ENCODE assay signal across 7 mouse cellular contexts in genomic region chr8:105264024-105264982, GRCm38 (mm10). TPM values are rescaled to one million over a fixed set of nuclear protein-coding genes. Genes with fewer than 3 reads are reported as not detected.
DNase-seq lines count a peak whose midpoint lies in the region; ATAC-seq and TF ChIP-seq lines count a peak whose summit lies in the region.

Gene Tradd, minus strand, starts transcription at chr8:105264609.
Gene Fbxl8, plus strand, starts transcription at chr8:105264648.

- H3K4me1 ChIP-seq in forebrain, postnatal 0 days (ENCODE audit: insufficient read depth) = peaks cover under 1% of the 10 kb centered on the region; the same call in 1 of the 2 replicates
- peaks cover 13% of the 10 kb centered on the region for H3K4me1 ChIP-seq in hindbrain, embryonic 14.5 days (replicated peaks; ENCODE audit: control insufficient read depth, insufficient read depth, low read length)
- H3K4me1 ChIP-seq in liver, adult 2 months (ENCODE audit: control insufficient read depth, insufficient read depth, low read length) = peaks cover 16% of the 10 kb centered on the region; the same call in 1 of the 2 replicates

- H3K36me3 ChIP-seq in forebrain, postnatal 0 days (ENCODE audit: insufficient read depth) = no peaks in the 10 kb centered on the region
- H3K36me3 ChIP-seq in hindbrain, embryonic 14.5 days (replicated peaks; ENCODE audit: control insufficient read depth, insufficient read depth) = no peaks in the 10 kb centered on the region
- no peaks in the 10 kb centered on the region for H3K36me3 ChIP-seq in liver, adult 2 months (ENCODE audit: control insufficient read depth, insufficient read depth, low read length)

- peaks cover 14% of the 10 kb centered on the region for H3K79me2 ChIP-seq in liver, adult 2 months (ENCODE audit: control insufficient read depth, insufficient read depth, low read length)

- in situ Hi-C loops in Patski (cut with MboI; ENCODE audit: low pct_unique_long_range_greater_than_20kb) = no loop called here

- H3K9ac ChIP-seq in forebrain, postnatal 0 days = peak within 1 kb of the TSS; percentile 50
- H3K9ac ChIP-seq in hindbrain, embryonic 14.5 days = peak within 1 kb of the TSS; percentile 58
- H3K9ac ChIP-seq in liver, adult 2 months (ENCODE audit: low read depth, low read length) = peak within 1 kb of the TSS; percentile 92

- TF ChIP-seq CTCF in Patski (IDR thresholded peaks at IDR 0.05) = no peak
- TF ChIP-seq CTCF in forebrain, postnatal 0 days (IDR thresholded peaks at IDR 0.05; ENCODE audit: low read depth) = 0 out of 2 replicates have a peak, but pooled peaks have one; percentile 13
- TF ChIP-seq CTCF in liver, adult 2 months (IDR thresholded peaks at IDR 0.05; ENCODE audit: low read depth, low read length) = no peak

- CTCF ChIA-PET in Patski (lab: Charles Lee) = interaction anchor here (0.9 to 1.5 kb wide), 6 partner anchors 9 to 26 kb away, joined by 3 to 5 read pairs (median 3); partner anchors contain the start of gene B3gnt9

- POLR2A ChIA-PET in Patski (lab: Charles Lee) = interaction anchor here (1.0 to 1.3 kb wide), 2 partner anchors 10 to 25 kb away, joined by 3 to 4 read pairs; partner anchors contain the start of genes 4931428F04Rik and B3gnt9

- H3K4me2 ChIP-seq in forebrain, postnatal 0 days (ENCODE audit: low read depth) = peak within 1 kb of the TSS; percentile 63
- peak within 1 kb of the TSS; percentile 76 for H3K4me2 ChIP-seq in hindbrain, embryonic 14.5 days (replicated peaks)

- H3K4me3 ChIP-seq in forebrain, postnatal 0 days (ENCODE audit: low read depth, low read length) = peak within 1 kb of the TSS; percentile 61
- peak within 1 kb of the TSS; percentile 42 for H3K4me3 ChIP-seq in hindbrain, embryonic 14.5 days (replicated peaks; ENCODE audit: low read length)
- peak within 1 kb of the TSS; percentile 92 for H3K4me3 ChIP-seq in liver, adult 2 months (ENCODE audit: insufficient read depth, low read depth, low read length)

- peak; percentile 92 for ATAC-seq in Patski
- 0 out of 2 replicates have a peak, but pooled peaks have one; percentile 8 for ATAC-seq in forebrain, postnatal 0 days
- ATAC-seq in hindbrain, embryonic 14.5 days (ENCODE audit: low FRiP score) = no peak
- peak; percentile 32; the same call in 1 of the 2 replicates for ATAC-seq in monocyte, adult 5-6 weeks (replicated peaks; ENCODE audit: insufficient number of reproducible peaks, low FRiP score, low TSS enrichment, poor library complexity, severe bottlenecking)

- no peaks in the 10 kb centered on the region for H3K27me3 ChIP-seq in Patski
- peaks cover 61% of the 10 kb centered on the region for H3K27me3 ChIP-seq in forebrain, postnatal 0 days (ENCODE audit: insufficient read depth, low read length)
- H3K27me3 ChIP-seq in hindbrain, embryonic 14.5 days (ENCODE audit: control insufficient read depth, insufficient read depth, low read length) = peaks cover 87% of the 10 kb centered on the region
- no peaks in the 10 kb centered on the region for H3K27me3 ChIP-seq in liver, adult 2 months (ENCODE audit: control insufficient read depth, insufficient read depth, low read length)

- 2% methylated on average over 54 of the region's 54 CpGs for WGBS in forebrain, postnatal 0 days
- WGBS in hindbrain, embryonic 14.5 days = 2% methylated on average over 53 of the region's 54 CpGs
- 1% methylated on average over 54 of the region's 54 CpGs for WGBS in liver, adult 2 months

- peak; percentile 58; the same call in 1 of the 2 replicates for TF ChIP-seq POLR2A in liver, adult 2 months (IDR thresholded peaks at IDR 0.05; ENCODE audit: extremely low read depth, insufficient read depth, low read length)

- H3K9me3 ChIP-seq in forebrain, postnatal 0 days (ENCODE audit: low read length) = no peaks in the 10 kb centered on the region
- H3K9me3 ChIP-seq in hindbrain, embryonic 14.5 days (ENCODE audit: control insufficient read depth, low read length) = no peaks in the 10 kb centered on the region

- no peak within 1 kb of the TSS for H3K27ac ChIP-seq in forebrain, postnatal 0 days (ENCODE audit: low read depth, low read length)
- H3K27ac ChIP-seq in hindbrain, embryonic 14.5 days = no peak within 1 kb of the TSS
- peak within 1 kb of the TSS; percentile 73 for H3K27ac ChIP-seq in liver, adult 2 months (replicated peaks; ENCODE audit: insufficient read depth, low read depth, low read length)

- no peak for DNase-seq in Patski (ENCODE audit: low read depth, low spot score)
- DNase-seq in cerebellum, adult 18-20 months = peak; percentile 67 to 74
- DNase-seq in forebrain, postnatal 0 days = no peak
- no peak for DNase-seq in hindbrain, embryonic 14.5 days (ENCODE audit: low spot score)
- DNase-seq in liver, adult 2 months (ENCODE audit: extremely low read depth, low read depth, low spot score) = peak; percentile 65
- peak; percentile 70 to 71 for DNase-seq in thymus, adult 18-20 months

RNA-seq across cellular contexts. Expression of gene Tradd, which starts in this region (rescaled TPM):
- polyA plus RNA-seq in Patski (2021) = 22.9 TPM
- total RNA-seq in forebrain, postnatal 0 days (2014; rRNA removed) = 14.7 and 23.9 TPM in 2 replicates
- 14.0 and 20.9 TPM in 2 replicates for polyA plus RNA-seq in forebrain, postnatal 0 days (2015; fragmentation: Nextera tagmentation; extraction: Ambion mirVana)
- polyA plus RNA-seq in hindbrain, embryonic 14.5 days (2014; fragmentation: Nextera tagmentation; extraction: Ambion mirVana) = 15.2 and 17.4 TPM in 2 replicates
- 11.8 and 12.3 TPM in 2 replicates for total RNA-seq in liver, adult 2 months (2014; rRNA removed)
- polyA plus RNA-seq in liver, adult 2 months (2012; rRNA removed) = 16.1 and 18.6 TPM in 2 replicates
- total RNA-seq in monocyte, adult 5-6 weeks (2017) = 16.2 to 28.9 TPM (median 23.3 TPM) in 3 replicates

RNA-seq across cellular contexts. Expression of gene Fbxl8, which starts in this region (rescaled TPM):
- polyA plus RNA-seq in Patski (2021) = 12.6 TPM
- total RNA-seq in forebrain, postnatal 0 days (2014; rRNA removed) = 0.38 and 1.4 TPM in 2 replicates
- 0.85 and 1.1 TPM in 2 replicates for polyA plus RNA-seq in forebrain, postnatal 0 days (2015; fragmentation: Nextera tagmentation; extraction: Ambion mirVana)
- polyA plus RNA-seq in hindbrain, embryonic 14.5 days (2014; fragmentation: Nextera tagmentation; extraction: Ambion mirVana) = 1.2 and 2.0 TPM in 2 replicates
- total RNA-seq in liver, adult 2 months (2014; rRNA removed) = 1.9 and 3.4 TPM in 2 replicates
- 6.7 and 7.3 TPM in 2 replicates for polyA plus RNA-seq in liver, adult 2 months (2012; rRNA removed)
- 3.6 to 5.0 TPM in 2 of 3 replicates, not detected in the other for total RNA-seq in monocyte, adult 5-6 weeks (2017)

Comparison
In these comparisons a context has a peak if more than half of its experiments do, and no peak if none do; other contexts are left out.
1. DNase-seq: peak in cerebellum, adult 18-20 months (2 of 2), liver, adult 2 months (single experiment) and thymus, adult 18-20 months (2 of 2); none in Patski (single experiment), forebrain, postnatal 0 days (single experiment) and hindbrain, embryonic 14.5 days (single experiment).
2. H3K4me3 ChIP-seq: peak in every context shown above with its lines; median percentile 92 in liver, adult 2 months; 61 in forebrain, postnatal 0 days; 42 in hindbrain, embryonic 14.5 days.
3. Peak in every context shown above with its lines, with median percentiles within 50 percentile points of each other: H3K9ac ChIP-seq.